Mouse (Mus musculus): Measurements from ENCODE around the gene Akap8l. TPM values are rescaled to one million over a fixed set of nuclear protein-coding genes. Genes with fewer than 3 reads are reported as not detected.

Akap8l gene
- polyA plus RNA-seq, 1 experiment, result 87.0 TPM

DNA sequence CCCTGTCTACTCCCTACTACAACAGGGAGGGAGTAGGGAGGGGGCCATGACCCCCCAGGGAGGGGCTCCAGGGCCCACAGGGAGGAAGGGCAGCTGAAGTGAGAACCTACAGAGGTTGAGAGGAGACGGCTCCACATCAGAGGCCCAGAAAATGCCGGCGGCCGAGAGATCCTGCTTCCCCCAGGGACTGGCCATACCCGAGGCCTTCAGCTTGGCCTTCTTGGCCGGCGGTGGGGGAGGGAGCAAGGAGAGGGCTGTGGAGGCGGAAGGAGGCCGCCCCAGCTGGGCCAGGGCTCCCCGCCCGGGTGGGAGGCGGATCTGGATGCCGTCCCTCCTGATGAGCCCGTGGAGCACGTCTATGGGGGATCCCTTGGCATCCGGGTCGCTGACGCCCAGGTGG is 9.5 kb upstream of the Akap8l start:
- Histone ChIP-seq H3K4me3 (ENCODE audit: insufficient read depth, low read length) (no peak overlapping the region), H3K4me1 (ENCODE audit: control insufficient read depth, insufficient read depth, low read length) (peaks cover 14% of the 10 kb centered on the region), H3K27ac (ENCODE audit: insufficient read depth, low read depth, low read length) (no peak overlapping the region)
- TF ChIP-seq POLR2A (IDR thresholded peaks at IDR 0.05; ENCODE audit: borderline replicate concordance, low read depth, low read length) (no peak), CTCF (IDR thresholded peaks at IDR 0.05; ENCODE audit: low read depth, low read length) (no peak)

DNA sequence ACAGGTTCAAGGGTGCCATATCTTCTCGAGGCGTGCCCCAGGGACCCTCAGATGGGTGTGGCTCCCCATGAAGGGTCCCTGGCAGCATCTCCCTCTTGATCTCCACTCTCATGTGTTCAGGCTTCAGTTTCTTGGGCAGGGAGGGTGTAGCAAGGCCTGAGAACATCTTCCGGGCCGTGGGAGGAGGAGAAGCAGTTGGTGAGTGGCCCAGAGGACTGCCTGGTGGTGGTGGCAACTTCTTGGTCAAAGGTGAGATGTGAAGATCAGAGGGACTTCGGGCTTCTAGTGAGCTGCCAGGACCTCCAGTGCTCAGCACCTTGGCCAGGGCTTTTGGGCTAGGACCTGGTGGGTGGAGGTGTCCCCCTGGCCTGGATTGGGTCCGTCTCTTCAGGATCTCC is 8.5 kb upstream of the Akap8l start:
- Histone ChIP-seq H3K27ac (ENCODE audit: insufficient read depth, low read depth, low read length) (no peak overlapping the region), H3K4me1 (ENCODE audit: control insufficient read depth, insufficient read depth, low read length) (peaks cover 11% of the 10 kb centered on the region), H3K4me3 (ENCODE audit: insufficient read depth, low read length) (no peak overlapping the region)
- TF ChIP-seq CTCF (IDR thresholded peaks at IDR 0.05; ENCODE audit: low read depth, low read length) (no peak), POLR2A (IDR thresholded peaks at IDR 0.05; ENCODE audit: borderline replicate concordance, low read depth, low read length) (no peak)

DNA sequence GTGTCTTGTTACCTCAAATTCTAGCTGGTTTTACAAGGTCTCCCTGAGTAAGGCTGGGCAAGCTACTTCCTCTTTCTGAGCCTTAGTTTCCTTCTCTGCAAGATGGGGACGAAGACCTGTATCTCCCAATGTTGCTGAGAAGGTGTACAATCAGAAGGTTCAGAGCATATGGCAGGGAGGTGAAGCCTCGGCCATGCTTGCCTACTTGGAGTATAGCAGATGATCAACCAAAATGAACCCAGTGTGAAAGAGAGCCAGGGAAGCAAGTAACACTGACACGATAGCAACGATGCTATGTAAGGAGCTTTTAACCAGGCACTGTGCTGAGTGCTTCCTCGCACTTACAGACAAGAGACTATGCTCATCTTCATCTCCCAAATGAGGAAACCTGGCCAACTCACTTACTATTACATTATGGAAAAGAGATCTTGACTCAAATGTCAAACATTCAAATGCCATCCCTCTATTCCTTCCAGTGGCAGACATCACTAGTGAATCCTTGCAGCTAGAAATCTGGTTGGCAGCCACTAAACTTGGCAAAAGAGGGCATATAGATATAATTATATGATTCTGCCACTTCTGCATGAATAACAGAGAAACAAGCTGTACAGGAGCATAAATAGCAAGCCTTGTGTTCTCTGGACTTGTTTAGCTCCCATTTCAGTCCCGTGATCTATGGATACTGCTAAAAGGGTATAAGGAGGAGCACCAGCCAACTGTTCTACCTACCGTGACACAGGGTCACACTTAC is 8.0 kb upstream of the Akap8l start:
- TF ChIP-seq POLR2A (IDR thresholded peaks at IDR 0.05; ENCODE audit: borderline replicate concordance, low read depth, low read length) (no peak), CTCF (IDR thresholded peaks at IDR 0.05; ENCODE audit: low read depth, low read length) (no peak)
- H3K4me1 ChIP-seq (ENCODE audit: control insufficient read depth, insufficient read depth, low read length), result peaks cover 11% of the 10 kb centered on the region
- H3K27ac ChIP-seq (ENCODE audit: insufficient read depth, low read depth, low read length), result no peak overlapping the region
- no peak overlapping the region for H3K4me3 ChIP-seq (ENCODE audit: insufficient read depth, low read length)

DNA sequence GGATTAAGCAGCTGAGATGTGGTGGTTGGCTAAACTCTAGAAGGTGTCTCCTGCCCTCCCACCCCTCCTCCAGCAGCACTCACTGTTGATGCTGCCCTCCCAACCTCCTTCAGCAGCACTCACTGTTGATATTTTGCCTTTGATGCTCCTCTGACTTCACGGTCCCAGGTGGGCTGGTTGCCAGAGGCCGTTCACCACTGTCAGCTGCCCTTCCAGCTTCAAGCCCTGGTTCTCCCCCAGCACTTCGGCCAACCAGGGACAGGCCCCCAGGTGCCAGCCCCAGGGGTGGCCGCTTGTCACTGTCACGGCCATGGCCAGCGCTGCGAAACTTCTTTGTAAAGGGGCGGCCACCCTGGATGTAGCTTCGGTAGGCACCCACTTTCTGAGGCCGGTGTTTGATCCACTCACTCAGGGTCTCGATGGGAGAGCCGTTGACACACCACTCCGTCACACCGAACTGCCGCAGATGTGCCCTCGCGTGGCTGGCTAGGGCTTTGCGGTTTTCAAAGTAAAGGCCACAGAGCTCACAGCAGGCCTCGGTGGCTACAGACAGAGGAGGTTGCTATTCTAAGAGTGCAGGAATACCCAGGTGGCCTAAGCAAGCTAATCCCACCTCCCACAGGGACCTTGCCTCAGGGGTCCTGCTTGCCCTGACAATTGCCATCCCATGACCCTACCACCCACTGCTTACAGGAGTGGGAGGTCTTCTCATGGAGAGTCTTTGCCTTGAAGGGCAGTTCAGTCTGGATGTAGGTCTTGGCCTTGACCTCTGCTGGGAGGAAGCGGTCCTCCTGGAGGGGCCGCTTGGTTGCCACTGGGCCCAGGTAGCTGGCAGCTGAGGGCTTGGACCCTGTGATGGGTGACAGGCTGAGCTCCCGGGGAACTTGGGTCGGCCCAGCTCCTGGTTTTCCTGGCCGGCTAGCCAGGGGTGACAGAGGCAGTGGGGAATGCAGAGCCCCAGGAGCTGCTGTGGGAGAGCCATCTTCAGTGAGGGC is 6.7 kb upstream of the Akap8l start:
- Histone ChIP-seq H3K4me1 (ENCODE audit: control insufficient read depth, insufficient read depth, low read length) (peaks cover 1% of the 10 kb centered on the region; the same call in 1 of the 2 replicates), H3K27ac (ENCODE audit: insufficient read depth, low read depth, low read length) (no peak overlapping the region), H3K4me3 (ENCODE audit: insufficient read depth, low read length) (no peak overlapping the region)
- TF ChIP-seq POLR2A (IDR thresholded peaks at IDR 0.05; ENCODE audit: borderline replicate concordance, low read depth, low read length), result no peak
- no peak for TF ChIP-seq CTCF (IDR thresholded peaks at IDR 0.05; ENCODE audit: low read depth, low read length)

DNA sequence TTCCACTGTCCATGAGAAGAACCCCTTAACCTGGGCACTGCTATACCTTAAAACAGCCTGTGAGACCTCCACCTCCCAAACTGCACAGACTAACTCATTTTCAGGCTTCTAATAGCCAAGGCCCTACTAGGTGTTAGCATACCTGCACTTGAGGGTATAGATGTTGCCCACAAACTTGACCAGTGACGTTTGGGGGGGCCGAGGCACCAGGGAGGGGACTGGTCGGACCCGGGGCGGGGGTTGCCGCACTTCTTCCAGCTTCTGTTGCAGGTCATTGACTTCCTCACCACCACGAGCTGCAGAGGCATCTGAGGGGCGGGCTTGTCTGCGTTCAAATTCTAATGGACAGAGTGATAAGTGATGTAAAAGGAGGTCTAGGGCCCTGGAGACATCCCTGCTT is 5.9 kb upstream of the Akap8l start:
- TF ChIP-seq POLR2A (IDR thresholded peaks at IDR 0.05; ENCODE audit: borderline replicate concordance, low read depth, low read length) (no peak), CTCF (IDR thresholded peaks at IDR 0.05; ENCODE audit: low read depth, low read length) (no peak)
- peaks cover under 1% of the 10 kb centered on the region; the same call in 1 of the 2 replicates for H3K4me1 ChIP-seq (ENCODE audit: control insufficient read depth, insufficient read depth, low read length)
- H3K27ac ChIP-seq (ENCODE audit: insufficient read depth, low read depth, low read length), result no peak overlapping the region
- no peak overlapping the region for H3K4me3 ChIP-seq (ENCODE audit: insufficient read depth, low read length)

DNA sequence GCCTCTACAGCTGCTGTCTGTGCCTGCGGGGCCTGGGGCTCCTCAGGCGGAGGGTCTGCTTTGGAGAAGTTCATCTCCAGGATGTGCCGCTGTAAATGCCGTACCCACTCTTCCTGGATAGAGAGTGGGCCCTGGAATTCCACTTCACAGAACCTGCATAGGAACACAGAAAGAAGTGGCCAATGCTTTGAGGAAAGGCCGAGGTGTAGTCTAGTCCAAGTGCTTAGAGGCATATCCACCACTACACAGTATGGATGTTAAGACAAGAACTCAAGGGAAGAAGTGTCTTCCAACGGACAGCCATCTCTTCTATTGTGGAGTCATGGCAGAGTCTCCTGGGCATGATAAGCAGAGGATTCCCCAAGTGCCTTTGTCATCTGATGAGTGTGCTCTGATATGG is 4.6 kb upstream of the Akap8l start:
- Histone ChIP-seq H3K4me3 (ENCODE audit: insufficient read depth, low read length) (no peak overlapping the region), H3K27ac (ENCODE audit: insufficient read depth, low read depth, low read length) (no peak overlapping the region), H3K4me1 (ENCODE audit: control insufficient read depth, insufficient read depth, low read length) (peaks cover 2% of the 10 kb centered on the region; the same call in 1 of the 2 replicates)
- no peak for TF ChIP-seq CTCF (IDR thresholded peaks at IDR 0.05; ENCODE audit: low read depth, low read length)
- TF ChIP-seq POLR2A (IDR thresholded peaks at IDR 0.05; ENCODE audit: borderline replicate concordance, low read depth, low read length), result no peak

DNA sequence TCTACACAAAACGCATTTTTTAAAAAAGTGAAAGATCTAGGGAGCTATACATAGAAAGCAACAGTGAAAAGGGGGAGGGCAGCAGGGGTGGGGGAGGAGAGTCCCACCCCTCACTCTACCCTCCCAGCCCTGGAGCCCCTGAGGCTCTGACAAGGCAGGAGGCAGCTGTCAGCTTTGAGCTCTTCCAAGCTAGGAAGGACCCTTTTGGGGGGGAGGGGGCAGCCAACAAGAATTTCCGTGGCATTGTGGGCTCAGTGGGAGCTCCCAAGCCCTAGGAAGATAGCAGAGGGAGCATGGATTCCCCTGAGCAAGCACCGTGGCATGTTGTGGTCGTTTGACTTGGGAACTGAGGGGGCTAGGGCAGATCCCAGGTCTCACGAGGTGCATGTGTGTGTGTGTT is 3.8 kb upstream of the Akap8l start:
- TF ChIP-seq POLR2A (IDR thresholded peaks at IDR 0.05; ENCODE audit: borderline replicate concordance, low read depth, low read length) (no peak), CTCF (IDR thresholded peaks at IDR 0.05; ENCODE audit: low read depth, low read length) (no peak)
- peaks cover 5% of the 10 kb centered on the region for H3K4me1 ChIP-seq (ENCODE audit: control insufficient read depth, insufficient read depth, low read length)
- H3K4me3 ChIP-seq (ENCODE audit: insufficient read depth, low read length), result no peak overlapping the region

DNA sequence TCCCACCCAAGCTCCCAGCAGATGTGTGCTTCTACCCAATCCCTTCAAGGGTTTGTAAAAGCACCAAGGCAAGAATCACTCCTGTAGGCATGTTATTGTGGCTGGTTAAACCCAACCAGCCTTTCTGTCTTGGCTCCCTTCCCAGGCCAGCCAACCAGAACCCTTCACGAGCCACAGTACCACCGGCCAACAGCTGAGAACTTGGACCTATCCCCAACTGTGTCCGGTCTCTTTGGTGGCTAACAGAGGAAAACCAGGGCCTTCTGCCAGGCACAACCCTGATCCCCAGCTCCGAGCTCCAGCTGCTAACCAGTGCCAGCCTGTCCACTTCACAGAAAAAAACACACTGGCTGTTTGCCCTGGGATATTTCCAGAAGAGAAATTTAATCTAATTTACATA is 3.3 kb upstream of the Akap8l start:
- no peak for TF ChIP-seq POLR2A (IDR thresholded peaks at IDR 0.05; ENCODE audit: borderline replicate concordance, low read depth, low read length)
- no peak for TF ChIP-seq CTCF (IDR thresholded peaks at IDR 0.05; ENCODE audit: low read depth, low read length)
- H3K27ac ChIP-seq (ENCODE audit: insufficient read depth, low read depth, low read length), result no peak overlapping the region
- H3K4me3 ChIP-seq (ENCODE audit: insufficient read depth, low read length), result no peak overlapping the region
- peaks cover 7% of the 10 kb centered on the region for H3K4me1 ChIP-seq (ENCODE audit: control insufficient read depth, insufficient read depth, low read length)

More for the DNA sequence above, 3.8 kb upstream of the Akap8l start:
- no peak overlapping the region for H3K27ac ChIP-seq (ENCODE audit: insufficient read depth, low read depth, low read length)

DNA sequence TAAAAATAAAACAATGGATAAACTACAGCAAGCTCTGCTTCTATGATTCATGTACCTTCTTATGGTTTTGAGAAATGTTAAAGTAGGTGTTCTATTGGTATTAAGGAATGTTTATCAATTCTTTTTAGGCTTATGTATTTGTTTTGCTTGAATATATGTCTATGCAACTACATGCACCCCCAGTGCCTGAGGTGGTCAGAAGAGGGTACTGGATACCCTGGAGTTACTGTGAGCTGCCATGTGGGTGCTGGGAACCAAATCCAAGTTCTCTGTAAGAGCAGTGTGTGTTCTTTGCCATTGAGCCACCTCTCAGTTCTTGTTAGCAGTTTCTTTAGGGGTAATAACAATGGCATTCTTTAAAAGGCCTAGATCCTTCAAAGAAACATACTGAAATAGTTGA is 1.3 kb upstream of the Akap8l start:
- Histone ChIP-seq H3K27ac (ENCODE audit: insufficient read depth, low read depth, low read length) (no peak overlapping the region), H3K4me3 (ENCODE audit: insufficient read depth, low read length) (no peak overlapping the region), H3K4me1 (ENCODE audit: control insufficient read depth, insufficient read depth, low read length) (peaks cover 7% of the 10 kb centered on the region)
- TF ChIP-seq POLR2A (IDR thresholded peaks at IDR 0.05; ENCODE audit: borderline replicate concordance, low read depth, low read length) (no peak), CTCF (IDR thresholded peaks at IDR 0.05; ENCODE audit: low read depth, low read length) (no peak)

DNA sequence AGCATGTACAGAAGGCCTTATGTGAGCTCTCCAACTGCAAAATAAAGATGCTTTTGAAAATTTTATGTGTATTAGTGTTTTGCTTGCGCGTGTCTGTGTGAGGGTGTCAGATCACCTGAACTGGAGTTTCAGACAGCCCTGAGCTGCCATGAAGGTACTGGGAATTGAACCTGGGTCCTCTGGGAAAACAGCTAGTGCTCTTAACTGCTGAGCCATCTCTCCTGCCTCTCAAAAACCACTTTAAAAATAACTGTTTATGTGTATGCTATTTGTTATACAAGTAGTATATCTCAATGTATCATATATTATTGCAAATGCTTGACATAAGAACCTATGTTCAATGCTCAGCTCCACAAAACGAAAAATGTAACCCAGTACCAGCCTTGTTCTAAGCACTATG is 862 bp upstream of the Akap8l start:
- Histone ChIP-seq H3K4me1 (ENCODE audit: control insufficient read depth, insufficient read depth, low read length) (peaks cover 7% of the 10 kb centered on the region), H3K4me3 (ENCODE audit: insufficient read depth, low read length) (no peak overlapping the region), H3K27ac (ENCODE audit: insufficient read depth, low read depth, low read length) (no peak overlapping the region)
- TF ChIP-seq POLR2A (IDR thresholded peaks at IDR 0.05; ENCODE audit: borderline replicate concordance, low read depth, low read length) (no peak), CTCF (IDR thresholded peaks at IDR 0.05; ENCODE audit: low read depth, low read length) (no peak)

Data from bone marrow macrophage, adult 2 months (primary cell).